Mouse (Mus musculus) liver, postnatal 0 days (tissue): ENCODE results near the gene Rinl. TPM values are rescaled to one million over a fixed set of nuclear protein-coding genes. Genes with fewer than 3 reads are reported as not detected.

Source experiments
- ATAC-seq: fragments of 200-750 bp; cut with Nextera tagmentation; 2 replicates; pipeline ENCODE4 v1.8.0; 2017; ENCODE audit warnings: mild to moderate bottlenecking, moderate library complexity
- DNase-seq: peaks from one replicate; pipeline ENCODE4 v3.0.0-alpha.2; 2016
- H3K27ac ChIP-seq: fragments of 300-500 bp; sonication (generic); 2 replicates; pipeline ENCODE4 v1.5.1; 2014; ENCODE audit warnings: antibody characterized with exemption, moderate library complexity, mild to moderate bottlenecking, low read depth
- H3K27me3 ChIP-seq: fragments of 300-500 bp; sonication (generic); 2 replicates; pipeline ENCODE4 v1.6.1; 2014; ENCODE audit warnings: low read length, control low read depth, mixed read lengths; ENCODE audit not compliant: insufficient read depth
- H3K36me3 ChIP-seq: fragments of 300-500 bp; sonication (generic); replicated peaks from 2 replicates; pipeline ENCODE4 v1.6.1; 2014; ENCODE audit warnings: mild to moderate bottlenecking, control low read depth, low read length, moderate library complexity, mixed read lengths; ENCODE audit not compliant: insufficient read depth
- H3K4me1 ChIP-seq: fragments of 300-500 bp; sonication (generic); 2 replicates; pipeline ENCODE4 v1.6.1; 2014; ENCODE audit warnings: antibody characterized with exemption, mild to moderate bottlenecking, control low read depth; ENCODE audit not compliant: insufficient read depth
- H3K4me2 ChIP-seq: fragments of 300-500 bp; sonication (generic); 2 replicates; pipeline ENCODE4 v1.6.1; 2014; ENCODE audit warnings: low read depth, mild to moderate bottlenecking, low read length, moderate library complexity, mixed read lengths
- H3K4me3 ChIP-seq: fragments of 300-500 bp; sonication (generic); 2 replicates; pipeline ENCODE4 v1.5.1; 2014; ENCODE audit warnings: low read depth, low read length
- H3K9ac ChIP-seq: fragments of 300-500 bp; sonication (generic); replicated peaks from 2 replicates; pipeline ENCODE4 v1.6.1; 2014; ENCODE audit warnings: mild to moderate bottlenecking, moderate library complexity
- H3K9me3 ChIP-seq: fragments of 300-500 bp; sonication (generic); 2 replicates; pipeline ENCODE4 v1.6.1; 2016; ENCODE audit warnings: mild to moderate bottlenecking, control low read depth, low read length, mixed read lengths
- CTCF ChIP-seq: sonication (generic); IDR thresholded peaks from 2 replicates; pipeline ENCODE4 v1.5.1; 2016; ENCODE audit warnings: antibody characterized with exemption, low read depth
- EP300 ChIP-seq: IDR thresholded peaks from 2 replicates; pipeline ENCODE4 v1.6.1; 2016; ENCODE audit warnings: antibody characterized with exemption, low read depth, mild to moderate bottlenecking
- WGBS: fragments of 180-500 bp; shearing (Covaris S2); extraction: QIAGEN DNeasy Blood & Tissue Kit; methylation state at CpG from one replicate; pipeline ENCODE4 v1.1.7; 2014; ENCODE audit not compliant: insufficient replicate concordance; 5-methylcytosine and 5-hydroxymethylcytosine counted together
- polyA plus RNA-seq: library from polyadenylated mRNA; unstranded; fragments of >200 nt; fragmentation: Nextera tagmentation; extraction: Ambion mirVana; gene quantifications from 2 replicates; pipeline ENCODE4 v1.2.1, GENCODE M21; 2015

Rinl gene
- polyA plus RNA-seq, 1 experiment from 2014 or later, result 7.2 TPM

- WGBS, result 52% methylated on average over 10 of the region's 10 CpGs
- Histone ChIP-seq H3K36me3 (peaks cover 47% of the 10 kb centered on the region), H3K27ac (peak overlapping the region; percentile 92), H3K9me3 (no peaks in the 10 kb centered on the region), H3K4me3 (no peak overlapping the region), H3K9ac (no peak overlapping the region), H3K4me2 (no peak overlapping the region), H3K4me1 (peaks cover 44% of the 10 kb centered on the region), H3K27me3 (no peaks in the 10 kb centered on the region)
- TF ChIP-seq EP300, result no peak
- TF ChIP-seq CTCF, result no peak
- ATAC-seq (no peak), DNase-seq (no peak)
These were observed 34.5 kb downstream of the Rinl start for GRCm38 (mm10) chr7:28822993-28823903.

GRCm38 (mm10) chr7:28823932-28824331 is 35.2 kb downstream of the Rinl start:
- Histone ChIP-seq H3K4me3 (no peak overlapping the region), H3K36me3 (peaks cover 44% of the 10 kb centered on the region), H3K27me3 (no peaks in the 10 kb centered on the region), H3K9me3 (no peaks in the 10 kb centered on the region), H3K27ac (peak overlapping the region; percentile 92), H3K9ac (no peak overlapping the region), H3K4me1 (peaks cover 40% of the 10 kb centered on the region), H3K4me2 (no peak overlapping the region)
- ATAC-seq, result no peak
- TF ChIP-seq EP300, result no peak
- no peak for TF ChIP-seq CTCF
- no peak for DNase-seq
- 44% methylated on average over 2 of the region's 2 CpGs for WGBS

- H3K9me3 ChIP-seq, result no peaks in the 10 kb centered on the region
- H3K4me2 ChIP-seq, result peak within 1 kb of the TSS; percentile 69
- no peaks in the 10 kb centered on the region for H3K27me3 ChIP-seq
- TF ChIP-seq CTCF (no peak), EP300 (peak; percentile 85; the same call in 1 of the 2 replicates)
- H3K9ac ChIP-seq, result peak within 1 kb of the TSS; percentile 70
- peak within 1 kb of the TSS; percentile 92 for H3K27ac ChIP-seq
- ATAC-seq, result peak; percentile 81
- H3K4me1 ChIP-seq, result peaks cover 35% of the 10 kb centered on the region
- H3K36me3 ChIP-seq, result peaks cover 39% of the 10 kb centered on the region
- peak; percentile 92 for DNase-seq
- peak within 1 kb of the TSS; percentile 55 for H3K4me3 ChIP-seq
- WGBS, result 1% methylated on average over 33 of the region's 33 CpGs
These were observed 36.3 kb downstream of the Rinl start, which contains the start of gene Ech1 for GRCm38 (mm10) chr7:28824941-28825685. TSS of gene Ech1 (plus strand) at chr7:28825217.

- Histone ChIP-seq H3K36me3 (peaks cover 38% of the 10 kb centered on the region), H3K4me2 (peak overlapping the region; percentile 69), H3K4me1 (peaks cover 36% of the 10 kb centered on the region), H3K9ac (peak overlapping the region; percentile 70), H3K27ac (peak overlapping the region; percentile 92), H3K27me3 (no peaks in the 10 kb centered on the region), H3K4me3 (peak overlapping the region; percentile 55), H3K9me3 (no peaks in the 10 kb centered on the region)
- no peak for TF ChIP-seq EP300
- peak; percentile 37 for TF ChIP-seq CTCF
- peak; percentile 24; the same call in 1 of the 2 replicates for ATAC-seq
- no peak for DNase-seq
- WGBS, result 29% methylated on average over 11 of the region's 11 CpGs
These were observed 37.1 kb downstream of the Rinl start for GRCm38 (mm10) chr7:28825686-28826401.

- H3K27ac ChIP-seq, result peak overlapping the region; percentile 92
- TF ChIP-seq CTCF, result no peak; the same call in 1 of the 2 replicates
- TF ChIP-seq EP300, result no peak
- H3K4me2 ChIP-seq, result peak overlapping the region; percentile 69
- no peaks in the 10 kb centered on the region for H3K27me3 ChIP-seq
- H3K4me1 ChIP-seq, result peaks cover 41% of the 10 kb centered on the region
- DNase-seq, result no peak
- 88% methylated on average over 7 of the region's 7 CpGs for WGBS
- H3K36me3 ChIP-seq, result peaks cover 38% of the 10 kb centered on the region
- peak overlapping the region; percentile 55 for H3K4me3 ChIP-seq
- no peaks in the 10 kb centered on the region for H3K9me3 ChIP-seq
- peak overlapping the region; percentile 70 for H3K9ac ChIP-seq
- ATAC-seq, result no peak
These were observed 37.6 kb downstream of the Rinl start for GRCm38 (mm10) chr7:28826402-28826772.
